Mouse (Mus musculus): Measurements from ENCODE around the gene 1810043G02Rik. TPM values are rescaled to one million over a fixed set of nuclear protein-coding genes. Genes with fewer than 3 reads are reported as not detected.
"Not testable (repeated sequence)": the region's sequence is repeated elsewhere in the genome, so short reads cannot be mapped to it uniquely, and the experiment has no call there.

The 1810043G02Rik gene
- polyA plus RNA-seq, 1 experiment from 2014 or later = 19.9 TPM

GRCm38 (mm10) chr10:78011116-78011515, 32.8 kb downstream of the 1810043G02Rik start:
- not testable (repeated sequence) for ATAC-seq (ENCODE audit: low read depth); H3K9me3 ChIP-seq (ENCODE audit: control insufficient read depth, low read length); H3K27ac ChIP-seq (ENCODE audit: low read length); H3K27me3 ChIP-seq (ENCODE audit: control insufficient read depth, insufficient read depth, low read depth, low read length); H3K36me3 ChIP-seq (ENCODE audit: control insufficient read depth, insufficient read depth, low read length); H3K4me3 ChIP-seq (ENCODE audit: low read length); H3K9ac ChIP-seq (ENCODE audit: low read length); H3K4me2 ChIP-seq (ENCODE audit: low read depth, low read length)
- 89% methylated on average over 5 of the region's 5 CpGs for WGBS
- H3K4me1 ChIP-seq (replicated peaks; ENCODE audit: control insufficient read depth, insufficient read depth, low read length) = peaks cover 27% of the 10 kb centered on the region

- no peak for ATAC-seq (ENCODE audit: low read depth)
- Histone ChIP-seq H3K9ac (ENCODE audit: low read length) (no peak overlapping the region), H3K4me2 (ENCODE audit: low read depth, low read length) (no peak overlapping the region), H3K36me3 (ENCODE audit: control insufficient read depth, insufficient read depth, low read length) (no peaks in the 10 kb centered on the region), H3K27me3 (ENCODE audit: control insufficient read depth, insufficient read depth, low read depth, low read length) (no peaks in the 10 kb centered on the region; the same call in 1 of the 2 replicates), H3K27ac (ENCODE audit: low read length) (no peak overlapping the region), H3K9me3 (ENCODE audit: control insufficient read depth, low read length) (no peaks in the 10 kb centered on the region), H3K4me1 (replicated peaks; ENCODE audit: control insufficient read depth, insufficient read depth, low read length) (peaks cover 14% of the 10 kb centered on the region), H3K4me3 (ENCODE audit: low read length) (no peak overlapping the region)
- 90% methylated on average over 18 of the region's 18 CpGs for WGBS
Measured at GRCm38 (mm10) chr10:78012661-78013495, 34.6 kb downstream of the 1810043G02Rik start.

- Histone ChIP-seq H3K36me3 (ENCODE audit: control insufficient read depth, insufficient read depth, low read length) (no peaks in the 10 kb centered on the region), H3K4me2 (ENCODE audit: low read depth, low read length) (no peak overlapping the region), H3K4me3 (ENCODE audit: low read length) (no peak overlapping the region), H3K27ac (ENCODE audit: low read length) (no peak overlapping the region), H3K9ac (ENCODE audit: low read length) (no peak overlapping the region), H3K27me3 (ENCODE audit: control insufficient read depth, insufficient read depth, low read depth, low read length) (no peaks in the 10 kb centered on the region; the same call in 1 of the 2 replicates), H3K9me3 (ENCODE audit: control insufficient read depth, low read length) (no peaks in the 10 kb centered on the region), H3K4me1 (replicated peaks; ENCODE audit: control insufficient read depth, insufficient read depth, low read length) (peaks cover 2% of the 10 kb centered on the region; the same call in 1 of the 2 replicates)
- 88% methylated on average over 1 of the region's 1 CpGs for WGBS
- no peak for ATAC-seq (ENCODE audit: low read depth)
Measured at GRCm38 (mm10) chr10:78015489-78015888, 37.2 kb downstream of the 1810043G02Rik start.

- Histone ChIP-seq H3K36me3 (ENCODE audit: control insufficient read depth, insufficient read depth, low read length) (no peaks in the 10 kb centered on the region), H3K9ac (ENCODE audit: low read length) (no peak overlapping the region), H3K27me3 (ENCODE audit: control insufficient read depth, insufficient read depth, low read depth, low read length) (no peaks in the 10 kb centered on the region; the same call in 1 of the 2 replicates), H3K9me3 (ENCODE audit: control insufficient read depth, low read length) (no peaks in the 10 kb centered on the region), H3K4me1 (replicated peaks; ENCODE audit: control insufficient read depth, insufficient read depth, low read length) (no peaks in the 10 kb centered on the region), H3K4me3 (ENCODE audit: low read length) (no peak overlapping the region), H3K27ac (ENCODE audit: low read length) (no peak overlapping the region), H3K4me2 (ENCODE audit: low read depth, low read length) (no peak overlapping the region)
- WGBS = 50% methylated on average over 5 of the region's 5 CpGs
- ATAC-seq (ENCODE audit: low read depth) = no peak
Measured at GRCm38 (mm10) chr10:78016366-78016765, 38.0 kb downstream of the 1810043G02Rik start.

- H3K36me3 ChIP-seq (ENCODE audit: control insufficient read depth, insufficient read depth, low read length) = no peaks in the 10 kb centered on the region
- WGBS = 19% methylated on average over 19 of the region's 19 CpGs
- H3K4me2 ChIP-seq (ENCODE audit: low read depth, low read length) = peak overlapping the region; percentile 69
- no peak overlapping the region for H3K27ac ChIP-seq (ENCODE audit: low read length)
- ATAC-seq (ENCODE audit: low read depth) = peak; percentile 87
- H3K4me3 ChIP-seq (ENCODE audit: low read length) = peak overlapping the region; percentile 38
- no peaks in the 10 kb centered on the region; the same call in 1 of the 2 replicates for H3K27me3 ChIP-seq (ENCODE audit: control insufficient read depth, insufficient read depth, low read depth, low read length)
- H3K4me1 ChIP-seq (replicated peaks; ENCODE audit: control insufficient read depth, insufficient read depth, low read length) = no peaks in the 10 kb centered on the region
- peak overlapping the region; percentile 45; the same call in 1 of the 2 replicates for H3K9ac ChIP-seq (ENCODE audit: low read length)
- no peaks in the 10 kb centered on the region for H3K9me3 ChIP-seq (ENCODE audit: control insufficient read depth, low read length)
Measured at GRCm38 (mm10) chr10:78018797-78019203, 40.5 kb downstream of the 1810043G02Rik start.

- Histone ChIP-seq H3K9me3 (ENCODE audit: control insufficient read depth, low read length) (no peaks in the 10 kb centered on the region), H3K4me2 (ENCODE audit: low read depth, low read length) (no peak overlapping the region), H3K27me3 (ENCODE audit: control insufficient read depth, insufficient read depth, low read depth, low read length) (no peaks in the 10 kb centered on the region; the same call in 1 of the 2 replicates), H3K4me3 (ENCODE audit: low read length) (no peak overlapping the region), H3K27ac (ENCODE audit: low read length) (no peak overlapping the region), H3K36me3 (ENCODE audit: control insufficient read depth, insufficient read depth, low read length) (no peaks in the 10 kb centered on the region), H3K4me1 (replicated peaks; ENCODE audit: control insufficient read depth, insufficient read depth, low read length) (no peaks in the 10 kb centered on the region), H3K9ac (ENCODE audit: low read length) (no peak overlapping the region)
- WGBS = 75% methylated on average over 4 of the region's 4 CpGs
- ATAC-seq (ENCODE audit: low read depth) = peak; percentile 49; the same call in 1 of the 2 replicates
Measured at GRCm38 (mm10) chr10:78019291-78019690, 41.0 kb downstream of the 1810043G02Rik start.

- H3K27me3 ChIP-seq (ENCODE audit: control insufficient read depth, insufficient read depth, low read depth, low read length); H3K4me2 ChIP-seq (ENCODE audit: low read depth, low read length); H3K36me3 ChIP-seq (ENCODE audit: control insufficient read depth, insufficient read depth, low read length); H3K9me3 ChIP-seq (ENCODE audit: control insufficient read depth, low read length); H3K4me1 ChIP-seq (replicated peaks; ENCODE audit: control insufficient read depth, insufficient read depth, low read length); ATAC-seq (ENCODE audit: low read depth); H3K4me3 ChIP-seq (ENCODE audit: low read length); H3K27ac ChIP-seq (ENCODE audit: low read length); H3K9ac ChIP-seq (ENCODE audit: low read length): not testable (repeated sequence)
- WGBS = 96% methylated on average over 6 of the region's 11 CpGs
Measured at GRCm38 (mm10) chr10:78019984-78020383, 41.7 kb downstream of the 1810043G02Rik start.

- H3K9me3 ChIP-seq (ENCODE audit: control insufficient read depth, low read length); H3K9ac ChIP-seq (ENCODE audit: low read length); H3K4me1 ChIP-seq (replicated peaks; ENCODE audit: control insufficient read depth, insufficient read depth, low read length); H3K27me3 ChIP-seq (ENCODE audit: control insufficient read depth, insufficient read depth, low read depth, low read length); ATAC-seq (ENCODE audit: low read depth); H3K36me3 ChIP-seq (ENCODE audit: control insufficient read depth, insufficient read depth, low read length); H3K27ac ChIP-seq (ENCODE audit: low read length); H3K4me3 ChIP-seq (ENCODE audit: low read length); H3K4me2 ChIP-seq (ENCODE audit: low read depth, low read length): not testable (repeated sequence)
- 70% methylated on average over 6 of the region's 8 CpGs for WGBS
Measured at GRCm38 (mm10) chr10:78025453-78025852, 47.1 kb downstream of the 1810043G02Rik start.

- Histone ChIP-seq H3K9ac (ENCODE audit: low read length) (no peak overlapping the region), H3K27ac (ENCODE audit: low read length) (no peak overlapping the region)
Measured at GRCm38 (mm10) chr10:78028129-78028528, 49.8 kb downstream of the 1810043G02Rik start.

More at GRCm38 (mm10) chr10:78028129-78028528, 49.8 kb downstream of the 1810043G02Rik start:
- Histone ChIP-seq H3K27me3 (ENCODE audit: control insufficient read depth, insufficient read depth, low read depth, low read length) (no peaks in the 10 kb centered on the region), H3K4me2 (ENCODE audit: low read depth, low read length) (no peak overlapping the region), H3K4me3 (ENCODE audit: low read length) (no peak overlapping the region), H3K36me3 (ENCODE audit: control insufficient read depth, insufficient read depth, low read length) (no peaks in the 10 kb centered on the region), H3K9me3 (ENCODE audit: control insufficient read depth, low read length) (no peaks in the 10 kb centered on the region), H3K4me1 (replicated peaks; ENCODE audit: control insufficient read depth, insufficient read depth, low read length) (no peaks in the 10 kb centered on the region)
- ATAC-seq (ENCODE audit: low read depth) = peak; percentile 84
- 5% methylated on average over 5 of the region's 5 CpGs for WGBS
